Mouse (Mus musculus) urinary bladder, adult 18-20 months (tissue): ENCODE measurements at regions not wholly inside any gene's neighbourhood (a gene's known extent, or its start where the extent isn't known, plus 50 kb on each side); places are given as distances from the start of the nearest gene placed in this dataset.

Experiments
- DNase-seq, 2 experiments: peaks; one replicate each; pipeline ENCODE4 v3.0.0; 2022; ENCODE audit warnings: low spot score in 2 of 2, mixed read lengths in 2 of 2

DNA sequence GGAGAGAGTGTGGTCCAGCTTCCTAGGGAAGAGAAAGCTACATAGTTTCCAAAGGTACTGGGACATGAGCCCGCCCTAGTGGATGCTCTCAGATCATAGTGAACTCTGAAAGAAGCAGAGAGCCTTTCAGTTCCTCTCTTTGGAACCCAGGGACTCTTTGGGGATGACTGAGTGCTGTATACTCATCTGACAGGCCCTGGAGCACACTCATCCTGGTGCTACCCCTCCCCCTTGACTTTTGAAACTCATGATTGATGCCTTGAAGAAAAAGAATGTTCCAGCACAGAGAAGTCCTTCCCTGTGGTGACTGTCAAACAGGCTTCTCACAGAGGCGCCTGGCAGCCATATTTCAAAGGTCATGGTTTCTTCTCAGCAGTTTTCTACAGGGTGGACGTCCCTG is 254.2 kb upstream of the Eif4g2 start:
- no peak for DNase-seq

DNA sequence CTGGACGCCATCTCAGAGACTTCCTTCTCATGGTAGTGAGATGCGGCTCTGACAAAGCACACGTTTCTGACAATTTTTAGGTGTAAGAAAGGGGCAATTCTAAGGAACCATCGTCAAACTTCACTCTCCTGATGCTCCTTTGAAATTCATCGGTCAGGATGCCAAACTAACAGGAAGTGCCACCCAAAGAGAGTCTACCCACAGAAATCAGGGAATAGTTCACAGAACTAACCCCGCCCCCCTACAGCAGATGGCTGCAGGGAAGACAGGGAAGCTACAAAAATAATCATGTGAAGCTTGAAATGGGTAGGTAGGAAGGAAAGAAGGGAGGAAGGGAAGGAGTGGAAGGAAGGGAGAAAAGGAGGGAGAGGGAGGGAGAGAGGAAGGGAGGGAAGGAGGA is 240.1 kb upstream of the Eif4g2 start:
- no peak for DNase-seq

DNA sequence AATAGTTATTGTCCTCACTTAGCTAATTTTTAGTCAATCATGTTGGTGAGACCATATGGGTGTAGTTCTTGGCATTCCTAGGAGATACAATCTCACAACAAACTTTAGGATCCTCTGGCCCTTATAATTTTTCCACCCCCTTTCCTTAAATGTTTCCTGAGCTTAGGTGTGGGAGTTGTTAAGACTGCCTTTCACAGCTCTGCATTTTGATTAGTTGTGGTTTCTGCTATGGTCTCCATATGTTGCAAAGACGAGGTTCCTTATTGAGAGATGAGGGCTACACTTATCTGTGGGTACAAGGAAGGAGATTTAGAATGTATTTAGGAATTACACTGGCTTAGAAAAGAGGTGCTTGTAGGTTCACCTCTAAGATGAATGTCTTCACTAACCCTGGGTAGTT is 237.1 kb upstream of the Eif4g2 start:
- DNase-seq = no peak

DNA sequence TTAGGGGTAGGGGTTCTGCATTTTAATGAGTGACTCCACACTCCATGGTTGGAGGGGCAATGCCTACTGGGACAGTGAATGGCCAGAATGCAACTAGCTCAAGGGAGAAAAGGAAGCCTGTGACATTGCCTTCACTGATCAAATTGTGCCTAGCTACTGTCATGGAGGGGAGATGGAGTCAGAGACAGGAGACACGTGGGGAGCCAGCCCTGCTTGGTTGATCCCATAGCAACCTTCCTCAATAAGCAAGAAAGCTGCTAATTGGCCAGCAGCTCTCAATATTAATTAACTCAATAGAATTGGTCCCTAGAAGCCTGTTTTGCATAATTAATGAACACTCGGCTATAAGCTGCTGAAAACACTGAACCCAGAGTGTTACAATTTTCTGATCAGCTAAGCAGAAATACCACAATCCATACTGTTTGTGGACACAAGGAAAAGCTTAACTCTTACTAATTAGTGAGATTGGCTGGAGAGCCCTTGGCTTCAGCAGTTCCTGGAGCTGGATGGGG is 233.7 kb upstream of the Eif4g2 start:
- DNase-seq = no peak

DNA sequence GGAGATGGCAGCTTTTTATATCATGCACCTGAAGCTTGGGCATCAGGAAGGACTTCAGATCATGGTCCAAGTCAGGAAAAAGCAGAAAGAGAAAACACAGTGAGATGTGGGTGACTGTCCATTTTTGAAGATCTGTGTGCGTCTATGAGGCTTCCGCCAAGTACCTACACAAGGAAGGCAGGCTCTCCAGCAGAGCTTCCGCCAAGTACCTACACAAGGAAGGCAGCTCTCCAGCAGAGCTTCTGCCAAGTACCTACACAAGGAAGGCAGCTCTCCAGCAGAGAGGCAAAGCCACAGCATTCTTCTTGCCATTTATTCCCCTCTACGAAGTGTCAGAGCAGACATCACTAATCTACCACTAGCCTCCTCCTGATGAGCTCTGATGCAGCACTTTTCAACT is 231.1 kb upstream of the Eif4g2 start:
- no peak for DNase-seq

DNA sequence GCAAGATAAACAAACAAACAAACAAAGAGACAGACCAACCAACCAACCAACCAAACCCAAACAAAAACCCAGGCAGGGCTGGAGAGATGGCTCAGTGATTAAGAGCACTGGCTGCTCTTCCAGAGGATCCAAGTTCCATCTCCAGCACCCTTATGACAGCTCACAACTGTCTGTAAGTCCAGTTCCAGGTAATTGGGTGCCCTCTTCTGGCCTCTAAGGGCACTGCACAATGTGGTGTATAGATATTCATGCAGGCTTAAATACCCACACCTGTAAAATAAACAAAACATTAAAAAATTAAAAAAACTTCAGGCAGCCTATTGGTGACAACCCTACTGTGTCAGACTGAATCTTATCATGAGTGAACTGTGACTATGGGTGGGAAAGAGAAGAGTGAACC is 222.4 kb upstream of the Eif4g2 start:
- DNase-seq = no peak

DNA sequence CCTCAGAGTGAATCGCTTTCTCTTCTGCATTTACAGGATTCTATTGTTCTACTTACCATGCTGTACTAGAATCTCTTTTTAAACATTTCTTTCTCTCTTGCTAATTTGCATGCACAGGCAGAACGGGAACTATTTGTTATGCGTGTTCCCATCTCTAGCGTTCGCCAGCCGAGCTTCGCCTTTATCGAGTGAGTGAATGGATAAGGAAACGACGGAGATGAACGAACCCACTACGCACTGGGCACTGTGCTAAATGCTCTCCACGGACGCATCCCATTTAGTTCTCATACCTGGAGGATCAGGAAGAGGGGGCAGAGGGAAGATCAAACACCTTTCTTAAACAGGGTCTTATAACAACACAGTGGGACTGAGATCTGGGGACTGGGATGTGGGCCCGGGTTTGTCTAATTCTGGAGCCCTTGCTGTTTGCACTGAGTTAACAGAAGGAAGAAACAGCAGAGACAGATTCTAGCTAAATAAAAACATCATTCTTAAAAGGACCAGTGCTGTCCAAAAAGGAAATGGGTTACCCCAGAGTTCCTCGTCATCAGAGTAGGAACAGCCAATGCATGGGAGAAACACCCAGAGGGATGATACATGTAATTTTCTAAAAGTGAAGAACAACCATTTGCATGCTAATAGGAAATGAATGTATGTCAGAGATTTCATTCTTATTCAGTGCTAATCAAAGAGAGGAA is 219.1 kb upstream of the Eif4g2 start:
- no peak for DNase-seq

DNA sequence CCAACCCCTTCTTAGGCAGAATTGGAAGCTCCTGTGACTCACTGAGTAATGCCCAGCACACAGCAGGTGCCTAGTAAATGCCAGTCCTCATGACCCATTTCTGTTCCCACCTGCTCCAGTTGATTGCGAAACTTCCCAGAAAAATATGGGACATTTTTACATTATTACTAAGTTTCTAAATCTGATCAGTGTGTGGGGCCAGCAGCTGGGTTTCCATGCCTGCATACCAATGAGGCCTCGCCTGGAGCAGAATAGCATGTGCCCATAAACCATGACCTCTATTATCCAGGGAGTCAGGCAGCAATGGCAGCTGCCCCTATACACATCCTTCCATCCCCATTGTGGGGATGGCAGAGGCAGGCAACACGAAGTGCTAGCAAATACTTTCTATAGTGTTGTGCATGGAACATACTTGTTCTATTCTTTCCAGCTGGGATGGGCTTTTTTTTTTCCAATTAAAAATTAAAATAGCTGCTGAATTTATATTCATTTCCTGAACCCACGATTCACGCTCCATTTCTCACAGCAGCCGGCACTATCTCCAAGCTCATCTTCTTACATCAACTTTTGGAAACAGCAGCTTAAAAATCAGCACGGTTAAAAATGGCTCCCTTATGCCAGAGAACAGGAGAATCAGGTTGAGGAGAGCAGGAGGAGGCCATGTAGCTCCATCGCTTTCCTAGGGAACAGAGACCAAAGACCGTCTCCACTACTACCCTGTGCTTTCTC is 214.5 kb upstream of the Eif4g2 start:
- DNase-seq = no peak

DNA sequence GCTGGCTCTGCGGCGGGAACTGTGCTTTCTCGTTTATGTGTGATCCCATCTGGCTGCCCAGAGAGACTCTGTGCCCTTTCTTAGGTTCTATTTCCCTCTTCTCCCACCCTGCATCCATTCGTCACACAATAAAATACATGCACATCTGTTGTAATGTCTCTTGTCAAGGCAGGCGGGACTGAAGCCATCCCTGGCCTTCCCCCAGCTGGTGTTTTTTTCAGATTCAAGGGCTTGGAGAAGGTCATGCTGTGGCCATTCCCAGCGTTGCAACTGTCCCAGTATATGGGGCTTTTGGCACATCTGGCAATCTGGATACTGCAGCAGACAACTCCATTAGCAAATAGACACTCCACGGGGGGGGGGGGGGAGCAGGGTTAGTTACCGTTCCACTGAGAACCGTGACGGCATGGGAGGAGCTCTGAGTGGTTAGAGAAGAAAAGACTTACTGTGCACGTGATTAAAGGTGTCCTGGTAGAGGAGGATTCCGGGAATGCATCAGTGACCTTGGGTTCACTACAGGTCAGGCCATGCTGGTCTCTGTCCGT is 200.7 kb upstream of the Eif4g2 start:
- no peak for DNase-seq

DNA sequence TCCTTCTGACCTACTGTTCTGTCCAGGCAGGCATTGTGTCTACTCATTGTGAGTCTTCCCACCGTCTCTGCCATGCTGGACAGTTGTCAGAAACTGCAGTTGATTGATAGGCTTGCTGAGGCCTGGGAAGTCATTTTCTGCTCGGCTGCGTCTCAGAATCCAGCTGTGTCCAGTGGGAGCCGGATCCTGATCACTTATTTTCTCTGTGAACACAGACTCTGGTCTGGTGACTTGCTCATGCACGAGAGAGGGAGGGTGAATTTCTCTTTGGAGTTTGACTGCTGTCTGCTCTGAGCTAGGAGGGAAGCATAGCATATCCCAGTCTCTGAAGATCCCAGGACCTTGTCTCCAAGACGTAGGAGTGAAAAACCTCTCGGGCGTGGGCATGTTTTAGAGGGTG is 199.5 kb upstream of the Eif4g2 start:
- no peak for DNase-seq

DNA sequence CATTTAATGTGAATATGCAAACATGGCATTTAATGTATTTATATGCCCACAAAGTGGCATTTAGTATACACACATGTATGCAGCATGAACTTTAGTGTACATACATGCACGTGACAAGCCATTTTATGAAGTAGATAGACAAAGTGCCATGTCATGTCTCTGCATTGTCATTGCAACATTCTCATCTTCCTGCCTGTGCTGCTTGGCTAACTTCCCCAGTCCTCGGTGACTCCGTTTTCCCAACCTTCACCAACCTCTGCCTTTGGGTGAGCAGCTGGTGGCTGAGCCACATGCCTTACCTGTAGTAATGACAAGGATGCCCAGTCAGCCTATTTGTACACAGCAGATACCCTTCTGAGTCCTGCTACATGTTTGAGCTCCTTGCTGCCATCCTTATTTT is 194.9 kb upstream of the Eif4g2 start:
- DNase-seq = no peak

DNA sequence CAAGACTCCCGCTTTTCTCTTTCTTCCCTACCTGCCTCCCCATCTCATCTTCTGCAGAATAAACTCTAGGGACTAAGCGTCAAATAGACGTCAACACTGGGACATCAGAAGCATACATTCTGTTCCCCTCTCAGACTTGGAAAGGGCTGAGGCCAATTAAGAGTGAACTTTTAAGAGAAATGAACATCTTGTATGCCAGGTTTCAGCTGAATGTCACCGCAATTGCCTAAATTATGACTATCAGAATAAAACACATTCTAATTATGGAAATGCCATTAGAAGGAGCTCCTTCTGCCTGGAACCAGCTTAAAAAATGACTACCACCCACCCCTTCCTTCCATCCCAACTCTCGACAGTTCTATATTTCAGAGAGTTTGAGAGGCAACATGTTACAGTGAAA is 191.0 kb upstream of the Eif4g2 start:
- no peak for DNase-seq

DNA sequence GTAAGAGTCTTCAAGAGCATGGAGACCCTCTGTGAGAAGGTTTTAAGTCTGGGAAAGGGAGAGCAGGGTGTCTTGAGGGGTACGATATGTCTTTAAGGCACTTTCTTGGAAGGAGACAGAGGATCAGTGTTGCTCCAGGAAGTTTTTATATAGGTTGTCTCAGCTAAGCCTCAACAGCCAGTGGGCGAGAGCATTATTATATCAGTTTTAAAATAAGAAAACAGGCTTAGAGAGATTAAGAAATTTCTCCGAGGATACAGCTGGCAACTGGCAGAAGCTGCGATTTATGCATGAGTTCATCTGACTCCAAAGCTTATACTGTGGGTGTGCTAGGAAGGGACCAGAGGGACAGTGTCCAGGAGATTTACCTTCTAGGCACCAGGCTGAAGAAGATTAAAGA is 188.0 kb upstream of the Eif4g2 start:
- no peak for DNase-seq

DNA sequence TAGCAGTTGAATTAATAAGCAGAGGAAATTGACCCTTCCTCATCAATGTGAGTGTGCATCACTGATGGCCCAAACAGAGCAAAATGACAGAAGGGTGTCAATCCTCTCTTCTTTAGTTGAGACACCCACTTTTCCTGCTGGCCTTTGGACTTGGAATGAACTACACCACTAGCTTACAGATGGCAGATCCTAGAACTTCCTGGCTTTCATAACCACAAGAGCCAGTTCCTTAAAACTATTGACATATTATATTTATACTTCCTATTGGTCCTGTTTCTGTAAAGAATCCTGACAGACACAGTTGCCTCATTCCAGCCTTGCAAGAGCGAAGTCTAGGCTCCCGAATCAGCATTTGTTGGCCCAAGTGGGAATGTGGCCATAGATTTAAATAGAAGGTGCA is 185.4 kb upstream of the Eif4g2 start:
- no peak for DNase-seq

DNA sequence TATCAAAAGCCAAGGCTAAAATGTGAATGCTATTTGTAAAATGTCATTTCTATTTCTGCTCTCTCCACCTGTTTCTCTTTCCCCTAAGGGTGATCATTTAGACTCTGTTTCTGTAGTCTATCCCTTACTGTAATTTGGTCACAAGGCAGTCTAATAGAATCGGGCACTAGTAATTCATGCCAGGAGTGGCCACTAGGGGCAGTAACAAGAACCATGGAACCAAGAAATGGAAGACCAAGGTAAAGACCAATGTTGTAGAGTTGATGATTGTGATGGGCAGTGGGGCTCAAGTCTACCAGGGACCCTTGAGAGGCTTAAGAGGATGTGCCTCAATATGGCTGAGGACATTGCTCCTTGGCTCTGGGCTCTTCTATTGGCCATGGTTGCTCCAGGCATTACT is 180.5 kb upstream of the Eif4g2 start:
- no peak for DNase-seq

DNA sequence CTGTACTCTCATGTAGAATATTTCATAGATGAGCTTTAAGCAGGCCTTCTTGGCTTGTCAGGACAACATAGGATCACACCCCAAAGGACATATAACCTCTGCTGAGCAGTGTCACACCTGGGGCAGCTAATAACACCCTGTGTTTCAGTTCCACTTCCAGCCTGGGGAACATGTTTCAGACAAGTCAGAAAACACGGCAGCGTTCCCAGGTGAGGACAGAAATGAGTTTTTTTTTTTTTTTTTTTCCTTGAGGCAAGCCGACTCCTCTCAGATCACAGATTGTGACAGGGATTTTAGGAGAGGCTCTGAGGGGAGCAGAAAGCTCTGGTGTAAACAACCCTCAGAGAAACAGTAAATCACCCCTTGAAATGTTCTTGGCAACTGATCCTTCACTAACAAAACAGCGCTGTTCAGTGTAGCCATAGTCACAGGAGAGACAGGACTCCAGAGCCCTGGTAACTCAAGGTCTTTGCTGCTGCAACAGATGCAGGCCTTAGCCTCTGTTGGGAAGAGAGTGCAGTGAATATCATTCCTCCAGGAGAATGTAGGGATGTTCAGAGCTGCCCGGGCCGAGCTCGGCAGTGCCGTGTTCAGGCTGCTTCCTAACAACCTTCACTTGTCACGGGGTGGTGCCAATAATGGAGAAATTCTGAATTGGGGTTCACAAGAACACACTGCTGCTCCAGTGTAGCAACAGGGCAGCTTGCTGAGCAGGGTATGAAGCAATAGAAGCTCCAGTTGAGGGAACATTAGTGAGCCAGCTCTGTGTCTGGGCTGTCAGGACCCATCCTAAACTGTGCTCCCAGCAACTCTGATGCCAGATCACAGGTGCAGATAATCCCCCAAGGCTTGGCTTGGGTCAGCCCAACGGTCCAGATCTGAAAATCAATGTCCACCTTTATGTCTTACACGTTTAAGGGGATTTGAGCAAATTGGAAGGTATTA is 177.1 kb upstream of the Eif4g2 start:
- peak; percentile 8 to 27 for DNase-seq

DNA sequence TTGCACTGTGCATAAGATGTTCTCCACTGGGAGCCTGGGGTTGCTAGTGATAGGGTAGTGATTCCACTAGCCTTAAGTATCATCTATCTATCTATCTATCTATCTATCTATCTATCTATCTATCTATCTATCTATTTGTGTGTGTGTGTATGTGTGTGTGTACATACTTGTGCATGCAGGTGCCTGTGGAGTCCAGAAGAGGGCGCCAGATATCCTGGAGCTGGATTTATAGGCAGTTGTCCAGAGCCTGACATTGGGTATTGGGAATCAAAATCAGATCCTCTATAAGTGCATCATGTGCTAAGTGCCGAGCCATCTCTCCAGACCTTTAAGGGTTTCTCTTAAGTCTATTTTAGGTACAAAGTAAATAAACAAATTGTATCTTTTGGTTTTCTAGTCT is 175.0 kb upstream of the Eif4g2 start:
- DNase-seq = no peak

DNA sequence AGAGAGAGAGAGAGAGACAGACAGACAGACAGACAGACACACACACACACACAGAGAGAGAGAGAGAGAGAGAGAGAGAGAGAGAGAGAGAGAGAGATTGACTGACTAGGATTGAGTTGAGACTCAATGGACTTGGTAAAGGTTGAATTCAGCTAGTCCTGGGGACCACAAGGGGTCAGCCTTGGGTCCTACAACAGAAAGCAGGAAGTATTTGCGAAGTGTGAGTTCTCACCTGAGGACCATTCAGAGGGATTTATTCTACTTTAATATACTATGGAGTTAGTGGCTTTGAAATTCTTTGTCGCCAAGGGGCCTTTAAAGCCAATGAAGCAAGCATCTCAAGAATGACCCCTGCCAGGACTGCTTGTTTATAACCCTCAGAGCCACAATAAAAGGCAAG is 173.4 kb upstream of the Eif4g2 start:
- no peak for DNase-seq

DNA sequence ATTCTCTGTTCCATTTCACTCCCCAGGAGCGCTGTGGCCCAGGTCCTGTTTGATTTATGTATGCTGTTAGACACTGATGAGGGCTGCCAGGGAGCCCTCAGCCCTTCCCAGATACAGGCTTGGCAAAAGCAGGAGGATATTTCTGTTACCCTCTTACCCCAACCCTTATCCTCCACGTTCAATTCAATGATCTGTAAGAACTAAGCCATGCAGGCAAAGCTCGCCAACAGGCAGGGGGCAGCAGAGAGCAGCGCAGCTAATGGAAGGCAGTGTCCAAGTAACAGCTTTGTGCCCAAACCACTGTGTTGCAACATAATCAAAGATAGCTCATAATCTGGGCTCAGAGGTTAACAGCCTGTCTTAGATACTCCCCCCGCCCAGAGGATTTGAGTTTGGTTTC is 166.8 kb upstream of the Eif4g2 start:
- peak; percentile 78 to 90 for DNase-seq

DNA sequence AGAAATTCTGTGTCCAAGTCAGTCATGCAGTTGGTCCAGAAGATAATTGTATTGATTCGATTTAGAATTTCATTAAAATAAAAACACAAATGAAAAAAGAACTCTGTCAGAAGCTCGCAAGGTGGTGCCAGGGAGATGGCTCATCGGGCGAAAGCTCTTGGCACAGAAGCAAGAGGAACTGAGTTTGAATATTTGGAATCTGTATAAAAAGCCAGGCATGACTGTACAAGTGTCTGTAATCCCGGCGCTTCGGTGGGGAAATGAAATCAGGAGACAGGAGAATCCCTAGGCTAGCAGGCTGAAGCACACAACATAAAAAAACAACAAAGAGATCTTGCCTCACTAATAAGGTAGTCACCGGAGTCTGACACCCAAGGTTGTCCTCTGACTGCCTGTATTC is 162.7 kb upstream of the Eif4g2 start:
- DNase-seq = no peak

DNA sequence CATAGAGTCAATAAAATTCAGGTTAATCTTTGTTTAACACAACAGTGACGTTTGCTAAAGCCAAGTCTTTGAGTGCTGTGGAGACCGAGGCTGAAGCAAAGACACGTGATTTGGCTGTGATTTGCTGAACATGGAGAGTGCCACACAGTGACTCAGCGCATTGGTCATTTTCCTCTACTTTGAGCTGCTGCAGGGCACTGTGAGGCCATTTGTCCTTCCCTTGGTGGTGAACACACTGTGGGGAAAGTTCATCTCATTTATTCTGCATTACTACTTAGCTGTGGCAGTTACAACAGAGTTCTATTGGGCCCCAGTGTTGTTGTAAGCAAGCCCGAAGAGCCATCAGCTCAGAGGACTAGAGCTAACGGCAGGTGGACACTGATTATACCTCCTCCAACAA is 162.2 kb upstream of the Eif4g2 start:
- no peak for DNase-seq

DNA sequence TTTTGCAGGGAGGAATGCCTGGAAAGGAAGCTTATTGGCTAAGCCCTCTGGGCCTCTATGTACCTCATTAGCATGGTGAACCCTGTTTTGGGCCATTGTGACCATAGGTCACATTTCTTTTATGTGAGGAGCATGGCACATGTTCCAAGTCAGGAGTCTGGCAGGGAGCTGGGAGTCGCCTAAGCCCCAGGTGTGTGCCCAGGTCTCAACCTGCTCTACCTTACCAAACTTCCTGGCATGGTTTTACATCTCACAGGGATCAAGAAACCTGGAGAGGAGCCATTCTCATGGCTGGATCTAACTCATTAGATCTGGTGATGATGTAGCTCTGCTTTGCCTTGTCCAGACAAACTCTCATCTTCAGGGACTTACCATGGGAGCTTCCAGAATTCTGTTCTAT is 161.0 kb upstream of the Eif4g2 start:
- no peak for DNase-seq
